ENCODE assay signal across 8 mouse cellular contexts in genomic region chr11:69662967-69663671, GRCm38 (mm10). TPM values are rescaled to one million over a fixed set of nuclear protein-coding genes. Genes with fewer than 3 reads are reported as not detected.
DNase-seq lines count a peak whose midpoint lies in the region; ATAC-seq and TF ChIP-seq lines count a peak whose summit lies in the region.

No protein-coding gene starts in this region.

- H3K4me2 ChIP-seq in limb, embryonic 14.5 days (replicated peaks; ENCODE audit: low read depth, low read length, severe bottlenecking), result peak overlapping the region; percentile 52
- peak overlapping the region; percentile 44 for H3K4me2 ChIP-seq in stomach, postnatal 0 days (replicated peaks; ENCODE audit: low read depth)

- peak overlapping the region; percentile 64 for H3K9ac ChIP-seq in limb, embryonic 14.5 days (ENCODE audit: low read depth, low read length, severe bottlenecking)
- peak overlapping the region; percentile 39 for H3K9ac ChIP-seq in stomach, postnatal 0 days (ENCODE audit: low read length)

- peak overlapping the region; percentile 85 for H3K4me3 ChIP-seq in cerebellum, adult 2 months (replicated peaks; ENCODE audit: insufficient read depth, low read depth, low read length)
- H3K4me3 ChIP-seq in limb, embryonic 14.5 days (replicated peaks; ENCODE audit: low read length), result peak overlapping the region; percentile 54
- peak overlapping the region; percentile 53 for H3K4me3 ChIP-seq in stomach, postnatal 0 days (ENCODE audit: low read depth, low read length)

- TF ChIP-seq CTCF in cerebellum, adult 2 months (IDR thresholded peaks at IDR 0.05; ENCODE audit: borderline replicate concordance, insufficient read depth, low read depth, low read length), result no peak
- no peak for TF ChIP-seq CTCF in stomach, postnatal 0 days (IDR thresholded peaks at IDR 0.05; ENCODE audit: low read depth)

- H3K27me3 ChIP-seq in cerebellum, adult 2 months (ENCODE audit: control insufficient read depth, insufficient read depth, low read length), result no peaks in the 10 kb centered on the region
- H3K27me3 ChIP-seq in limb, embryonic 14.5 days (ENCODE audit: control insufficient read depth, insufficient read depth, low read length), result no peaks in the 10 kb centered on the region
- no peaks in the 10 kb centered on the region for H3K27me3 ChIP-seq in stomach, postnatal 0 days (ENCODE audit: control insufficient read depth, insufficient read depth, low read length)

- H3K27ac ChIP-seq in cerebellum, adult 2 months (ENCODE audit: insufficient read depth, low read length), result peak overlapping the region; percentile 35
- H3K27ac ChIP-seq in limb, embryonic 14.5 days (replicated peaks; ENCODE audit: low read depth, low read length), result peak overlapping the region; percentile 93
- peak overlapping the region; percentile 96 for H3K27ac ChIP-seq in stomach, postnatal 0 days (replicated peaks)

- peaks cover 64% of the 10 kb centered on the region for H3K36me3 ChIP-seq in limb, embryonic 14.5 days (ENCODE audit: control insufficient read depth, insufficient read depth, low read length)
- H3K36me3 ChIP-seq in stomach, postnatal 0 days (ENCODE audit: control insufficient read depth, insufficient read depth, low read length), result peaks cover 6% of the 10 kb centered on the region

- no peak for TF ChIP-seq POLR2A in cerebellum, adult 2 months (IDR thresholded peaks at IDR 0.05; ENCODE audit: borderline replicate concordance, insufficient read depth, low read length)
- TF ChIP-seq POLR2A in limb, embryonic 14.5 days (IDR thresholded peaks at IDR 0.05; ENCODE audit: borderline replicate concordance, extremely low read depth, insufficient read depth, insufficient read length), result no peak

- no peak for DNase-seq in cerebellum, adult 2 months
- DNase-seq in cerebellum, adult 11 months, result no peak
- DNase-seq in ovary, postnatal 36 days (ENCODE audit: low spot score), result peak; percentile 32
- no peak for DNase-seq in ovary, postnatal 14 days (ENCODE audit: low spot score)
- DNase-seq in limb, embryonic 14.5 days (ENCODE audit: low spot score), result no peak
- no peak for DNase-seq in stomach, postnatal 0 days (ENCODE audit: low spot score)
- no peak for DNase-seq in urinary bladder, adult 2 months (ENCODE audit: low spot score)
- no peak for DNase-seq in frontal cortex, postnatal 25 days (ENCODE audit: low spot score in 2 of 2)

- H3K9me3 ChIP-seq in limb, embryonic 14.5 days (ENCODE audit: control insufficient read depth, low read length), result no peaks in the 10 kb centered on the region
- no peaks in the 10 kb centered on the region for H3K9me3 ChIP-seq in stomach, postnatal 0 days (ENCODE audit: control insufficient read depth, low read length)

- no peak for TF ChIP-seq EP300 in stomach, postnatal 0 days (optimal IDR thresholded peaks at IDR 0.05)

- 55% methylated on average over 13 of the region's 13 CpGs for WGBS in cerebellum, adult 2 months
- 71% methylated on average over 13 of the region's 13 CpGs for WGBS in limb, embryonic 14.5 days
- 56% methylated on average over 13 of the region's 13 CpGs for WGBS in stomach, postnatal 0 days

- ATAC-seq in limb, embryonic 14.5 days (ENCODE audit: low FRiP score, low read depth), result no peak
- ATAC-seq in stomach, postnatal 0 days (ENCODE audit: low FRiP score, low TSS enrichment), result no peak

- H3K4me1 ChIP-seq in cerebellum, adult 2 months (ENCODE audit: control insufficient read depth, insufficient read depth, low read length), result 0 out of 2 replicates have a peak, but pooled peaks cover 3% of the 10 kb centered on the region
- H3K4me1 ChIP-seq in limb, embryonic 14.5 days (ENCODE audit: control insufficient read depth, insufficient read depth, low read length), result peaks cover 10% of the 10 kb centered on the region
- 0 out of 2 replicates have a peak, but pooled peaks cover 2% of the 10 kb centered on the region for H3K4me1 ChIP-seq in stomach, postnatal 0 days (replicated peaks; ENCODE audit: control insufficient read depth, insufficient read depth)

RNA-seq across cellular contexts. Expression of gene Mpdu1, which starts 0.7 kb away (rescaled TPM):
- polyA plus RNA-seq in cerebellum, adult 2 months (2012; rRNA removed), result 115 and 120 TPM in 2 replicates
- 117 and 155 TPM in 2 replicates for polyA plus RNA-seq in limb, embryonic 14.5 days (2012; rRNA removed)
- 28.9 and 30.8 TPM in 2 replicates for polyA plus RNA-seq in limb, embryonic 14.5 days (2014; fragmentation: Nextera tagmentation; extraction: Ambion mirVana)
- 69.1 and 72.6 TPM in 2 replicates for polyA plus RNA-seq in stomach, postnatal 0 days (2015; fragmentation: Nextera tagmentation; extraction: Ambion mirVana)
- polyA plus RNA-seq in urinary bladder, adult 2 months (2012; rRNA removed), result 62.0 and 86.7 TPM in 2 replicates

RNA-seq across cellular contexts. Expression of gene Cd68, which starts 2.8 kb away (rescaled TPM):
- 3.7 and 4.5 TPM in 2 replicates for polyA plus RNA-seq in cerebellum, adult 2 months (2012; rRNA removed)
- 16.6 and 24.3 TPM in 2 replicates for polyA plus RNA-seq in limb, embryonic 14.5 days (2012; rRNA removed)
- polyA plus RNA-seq in limb, embryonic 14.5 days (2014; fragmentation: Nextera tagmentation; extraction: Ambion mirVana), result 20.5 and 24.7 TPM in 2 replicates
- polyA plus RNA-seq in stomach, postnatal 0 days (2015; fragmentation: Nextera tagmentation; extraction: Ambion mirVana), result 16.7 and 17.9 TPM in 2 replicates
- polyA plus RNA-seq in urinary bladder, adult 2 months (2012; rRNA removed), result 20.5 and 24.9 TPM in 2 replicates

RNA-seq across cellular contexts. Expression of gene Sox15, which starts 8.0 kb away (rescaled TPM):
- polyA plus RNA-seq in cerebellum, adult 2 months (2012; rRNA removed), result not detected in 2 replicates
- 1.5 and 2.1 TPM in 2 replicates for polyA plus RNA-seq in limb, embryonic 14.5 days (2012; rRNA removed)
- 1.0 and 3.0 TPM in 2 replicates for polyA plus RNA-seq in limb, embryonic 14.5 days (2014; fragmentation: Nextera tagmentation; extraction: Ambion mirVana)
- 7.7 and 7.9 TPM in 2 replicates for polyA plus RNA-seq in stomach, postnatal 0 days (2015; fragmentation: Nextera tagmentation; extraction: Ambion mirVana)
- 33.7 and 43.5 TPM in 2 replicates for polyA plus RNA-seq in urinary bladder, adult 2 months (2012; rRNA removed)

RNA-seq across cellular contexts. Expression of gene Eif4a1, which starts 9.1 kb away (rescaled TPM):
- 316 and 321 TPM in 2 replicates for polyA plus RNA-seq in cerebellum, adult 2 months (2012; rRNA removed)
- 887 and 919 TPM in 2 replicates for polyA plus RNA-seq in limb, embryonic 14.5 days (2012; rRNA removed)
- 547 and 561 TPM in 2 replicates for polyA plus RNA-seq in limb, embryonic 14.5 days (2014; fragmentation: Nextera tagmentation; extraction: Ambion mirVana)
- 339 and 351 TPM in 2 replicates for polyA plus RNA-seq in stomach, postnatal 0 days (2015; fragmentation: Nextera tagmentation; extraction: Ambion mirVana)
- polyA plus RNA-seq in urinary bladder, adult 2 months (2012; rRNA removed), result 461 and 554 TPM in 2 replicates

RNA-seq across cellular contexts. Expression of gene Senp3, which starts 18.8 kb away (rescaled TPM):
- polyA plus RNA-seq in cerebellum, adult 2 months (2012; rRNA removed), result 110 and 152 TPM in 2 replicates
- polyA plus RNA-seq in limb, embryonic 14.5 days (2012; rRNA removed), result 172 and 297 TPM in 2 replicates
- 95.4 and 99.0 TPM in 2 replicates for polyA plus RNA-seq in limb, embryonic 14.5 days (2014; fragmentation: Nextera tagmentation; extraction: Ambion mirVana)
- polyA plus RNA-seq in stomach, postnatal 0 days (2015; fragmentation: Nextera tagmentation; extraction: Ambion mirVana), result 30.5 and 32.4 TPM in 2 replicates
- polyA plus RNA-seq in urinary bladder, adult 2 months (2012; rRNA removed), result 83.4 and 108 TPM in 2 replicates

Comparison
In these comparisons a context has a peak if more than half of its experiments do, and no peak if none do; other contexts are left out.
1. H3K27ac ChIP-seq: peak in every context shown above with its lines; median percentile 96 in stomach, postnatal 0 days; 93 in limb, embryonic 14.5 days; 35 in cerebellum, adult 2 months.